Mouse (Mus musculus) embryo, embryonic 11 days (tissue): ENCODE measurements around the gene Clpp.

Experiments used
- DNase-seq: peaks from one replicate; pipeline ENCODE4 v3.0.0-alpha.2; 2015

Clpp gene

DNA sequence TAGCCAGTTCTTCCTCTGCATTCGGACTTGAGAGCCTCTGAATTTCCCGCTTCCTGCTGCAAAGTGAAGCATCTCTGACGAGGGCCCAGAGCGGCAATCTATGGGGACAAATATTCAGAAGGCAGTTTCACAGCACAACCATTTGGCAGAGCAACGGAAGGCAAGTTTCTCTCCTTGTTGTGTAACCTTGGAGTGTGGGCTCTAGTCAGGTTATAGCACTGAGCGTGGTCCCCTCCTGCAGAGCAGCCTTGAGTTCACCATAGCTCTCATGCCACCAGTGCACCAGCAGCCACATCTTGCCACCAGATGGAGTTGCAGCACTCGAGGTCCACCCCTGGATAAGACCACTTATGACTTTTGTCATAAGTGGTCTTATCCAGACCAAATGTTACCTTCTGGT lies 1.7 kb upstream of the Clpp start:
- no peak for DNase-seq

DNA sequence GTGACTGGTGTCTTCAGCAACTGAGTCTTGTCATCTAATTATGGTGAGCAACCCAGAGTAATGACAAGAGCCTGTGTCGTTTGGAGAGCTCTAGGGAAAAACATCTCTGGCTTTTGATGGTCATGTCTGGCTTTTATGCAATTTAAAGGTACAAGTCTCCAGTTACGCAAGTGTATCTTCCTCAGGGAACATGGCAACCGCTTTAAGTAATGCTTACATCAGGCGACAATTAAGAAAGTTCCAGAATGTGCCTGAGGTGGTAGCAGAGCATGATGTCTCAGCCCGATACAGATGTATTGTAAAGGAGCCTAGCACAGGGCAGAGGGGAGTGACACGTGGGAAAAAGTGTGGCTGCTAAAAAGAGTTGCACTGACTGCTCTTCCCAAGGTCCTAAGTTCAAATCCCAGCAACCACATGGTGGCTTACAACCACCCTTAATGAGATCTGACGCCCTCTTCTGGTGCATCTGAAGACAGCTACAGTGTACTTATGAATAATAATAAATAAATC lies 1.1 kb upstream of the Clpp start:
- DNase-seq: no peak

DNA sequence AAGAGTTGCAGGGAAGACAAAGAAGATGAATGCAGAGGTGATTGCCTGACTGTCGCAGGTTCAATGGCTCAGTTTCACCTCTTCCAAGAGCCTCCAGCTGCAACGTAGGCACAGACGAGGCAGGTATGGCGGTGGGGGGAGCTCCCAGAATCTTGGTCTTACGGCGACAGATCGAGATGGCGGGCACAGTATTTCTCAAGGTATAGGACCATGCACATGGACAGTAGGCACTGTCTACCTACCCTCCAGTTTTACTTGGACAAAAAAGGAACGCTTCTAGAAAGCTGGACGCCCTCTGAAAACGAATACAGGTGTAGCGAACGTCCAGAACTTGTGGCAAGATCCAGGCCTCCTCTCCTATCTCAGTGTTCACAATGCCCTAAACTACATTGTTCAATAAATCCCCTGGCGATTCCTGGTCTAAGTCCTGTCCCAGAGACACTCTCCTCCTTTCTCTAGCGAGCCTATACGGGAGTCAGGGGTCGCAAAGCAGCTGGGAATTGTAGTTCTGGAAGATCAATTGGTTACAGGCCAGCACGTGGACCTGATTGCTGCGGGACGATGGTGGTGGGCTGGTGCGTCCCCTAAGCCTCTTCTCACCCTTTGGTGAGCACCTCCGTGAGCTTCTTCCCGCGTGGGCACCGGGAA lies 514 bp upstream of the Clpp start:
- peak; percentile 91 for DNase-seq

DNA sequence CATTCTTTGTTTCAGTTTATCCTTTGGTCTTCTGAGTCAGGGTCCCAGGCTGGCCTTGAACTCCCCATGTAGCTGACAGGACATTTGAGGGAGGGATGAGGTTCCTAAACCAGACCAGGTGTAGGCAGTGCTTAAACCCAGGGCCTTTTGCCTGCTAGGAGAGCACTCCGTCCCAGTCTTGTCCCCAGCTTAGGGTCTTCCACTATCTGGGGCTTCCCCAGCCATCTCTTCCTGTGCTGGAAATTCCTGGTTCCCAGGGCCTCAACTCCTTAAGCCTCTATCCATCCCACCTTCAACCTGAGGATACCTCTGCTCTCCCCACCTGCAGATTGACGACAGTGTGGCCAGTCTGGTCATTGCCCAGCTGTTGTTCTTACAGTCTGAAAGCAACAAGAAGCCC lies 861 bp downstream of the Clpp start:
- no peak for DNase-seq

DNA sequence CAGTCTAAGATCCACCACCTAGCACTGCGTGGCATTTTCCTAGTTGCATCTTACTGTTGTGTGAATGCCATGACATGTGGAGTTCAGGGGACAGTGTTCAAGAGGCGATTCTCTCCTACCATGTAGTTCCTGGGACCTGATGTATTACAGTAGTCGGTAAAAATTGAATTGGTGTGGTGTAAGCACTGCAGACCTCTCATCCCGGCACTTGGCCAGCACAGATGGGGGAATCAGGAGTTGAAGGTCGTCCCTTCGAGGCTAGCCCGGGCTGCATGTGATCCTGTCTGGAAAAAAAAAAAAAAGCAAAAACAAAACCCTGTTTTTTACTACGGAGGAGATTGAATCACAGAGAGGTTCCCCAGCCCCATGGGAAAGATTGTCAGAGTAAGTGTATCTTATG lies 4.9 kb downstream of the Clpp start:
- DNase-seq: no peak

DNA sequence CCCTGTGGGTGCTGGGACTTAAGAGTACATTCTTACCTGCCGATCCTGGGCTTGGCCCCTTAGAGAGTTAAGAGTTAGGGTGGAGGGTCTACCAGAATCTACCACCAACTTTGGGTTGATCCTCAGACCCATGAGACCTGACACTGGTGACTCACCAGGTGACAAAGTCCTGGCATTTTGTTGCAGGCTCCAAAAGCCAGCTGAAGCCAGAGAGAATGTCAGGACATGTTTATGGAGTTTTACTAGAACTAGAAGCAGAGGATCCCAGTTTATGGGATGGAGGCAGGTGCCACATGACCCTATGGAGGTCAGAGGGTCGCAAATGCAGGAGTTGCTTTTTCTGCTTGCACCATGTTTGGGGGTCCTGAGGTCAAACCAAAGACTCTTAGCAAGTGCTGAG lies 6.4 kb downstream of the Clpp start:
- no peak for DNase-seq

DNA sequence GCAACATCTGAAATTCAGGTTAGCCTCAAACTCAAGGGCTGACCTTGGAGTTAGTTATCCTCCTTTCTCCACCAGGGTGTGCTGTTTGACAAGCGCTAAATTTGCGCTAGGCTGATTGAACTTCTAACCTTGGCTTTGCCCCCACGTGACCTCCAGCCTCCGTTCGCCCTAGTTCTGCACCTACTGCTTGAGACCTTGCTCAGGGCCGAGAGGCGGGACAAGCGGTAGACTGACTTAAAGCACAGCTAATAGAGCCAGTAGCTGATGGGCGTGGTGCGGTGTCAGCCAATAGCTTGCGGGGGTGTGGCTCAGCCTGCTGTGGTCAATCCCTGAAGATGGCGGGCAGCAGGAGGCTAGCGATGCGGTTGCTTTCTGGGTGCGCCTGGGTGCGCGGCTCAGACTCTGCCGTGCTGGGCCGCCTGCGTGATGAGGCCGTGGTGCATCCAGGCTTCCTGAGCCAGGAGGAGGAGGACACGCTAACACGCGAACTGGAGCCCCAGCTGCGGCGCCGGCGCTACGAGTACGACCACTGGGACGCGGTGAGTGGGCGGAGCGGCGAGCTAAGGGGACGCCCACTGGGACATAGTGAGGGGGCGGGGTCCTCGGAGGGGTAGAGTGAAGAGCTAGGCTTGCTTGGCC lies 7.0 kb downstream of the Clpp start, which contains the start of gene Alkbh7:
Gene Alkbh7 (plus strand): TSS at position 311 of the 639 bp plus-strand sequence.
- peak; percentile 97 for DNase-seq

DNA sequence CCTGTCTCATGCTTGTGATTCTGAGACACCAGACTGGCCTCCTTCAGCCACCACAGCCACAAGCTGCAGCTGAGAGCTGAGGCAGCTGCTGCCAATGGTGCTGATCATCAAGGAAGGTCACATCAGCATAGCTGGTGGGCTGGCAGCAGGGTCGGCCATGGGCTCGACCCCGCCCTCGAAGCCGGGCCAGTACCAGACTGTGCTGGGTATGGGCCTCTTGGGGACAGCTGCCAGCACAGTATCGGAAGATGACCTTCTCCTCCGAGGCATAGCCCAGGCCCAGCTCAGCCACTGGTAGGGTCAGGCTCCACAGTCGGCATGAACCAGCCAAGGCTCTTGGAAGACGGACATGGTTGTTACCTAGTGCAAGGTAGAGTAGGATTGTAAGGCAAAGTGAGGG lies 9.3 kb downstream of the Clpp start:
- no peak for DNase-seq

DNA sequence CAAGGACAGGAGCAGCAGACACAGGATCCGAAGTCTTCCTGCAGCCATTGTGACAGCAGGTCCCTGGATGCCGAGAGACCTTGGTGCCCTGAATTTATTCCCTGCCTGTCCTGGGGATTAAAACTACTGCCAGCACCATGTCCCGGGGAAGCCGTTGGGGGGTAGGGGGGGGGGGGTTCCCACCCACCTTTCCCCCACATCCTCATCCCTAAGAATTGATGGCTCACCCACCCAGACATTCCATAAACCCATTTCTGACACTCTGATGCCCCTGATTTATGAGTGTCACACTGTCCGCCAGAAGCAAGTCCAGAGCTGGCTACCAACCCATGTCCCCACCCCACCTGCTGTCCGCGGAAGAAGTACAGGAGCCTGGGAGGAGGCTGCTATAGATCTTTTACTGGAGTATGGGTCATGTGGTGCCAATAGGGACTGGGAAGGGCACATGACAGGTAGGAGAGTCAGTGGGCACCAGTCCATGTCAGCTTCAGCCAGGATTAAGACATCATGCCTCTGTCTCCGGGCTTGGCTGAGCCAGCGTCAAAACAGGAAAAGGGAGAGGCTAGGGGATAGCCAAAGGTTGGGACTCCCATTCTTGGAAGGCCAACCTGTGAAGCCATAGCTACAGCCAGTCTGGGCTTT lies 10.0 kb downstream of the Clpp start, which contains the start of gene Pspn:
Gene Pspn (minus strand): TSS at position 51 of the 642 bp plus-strand sequence.
- DNase-seq: no peak

DNA sequence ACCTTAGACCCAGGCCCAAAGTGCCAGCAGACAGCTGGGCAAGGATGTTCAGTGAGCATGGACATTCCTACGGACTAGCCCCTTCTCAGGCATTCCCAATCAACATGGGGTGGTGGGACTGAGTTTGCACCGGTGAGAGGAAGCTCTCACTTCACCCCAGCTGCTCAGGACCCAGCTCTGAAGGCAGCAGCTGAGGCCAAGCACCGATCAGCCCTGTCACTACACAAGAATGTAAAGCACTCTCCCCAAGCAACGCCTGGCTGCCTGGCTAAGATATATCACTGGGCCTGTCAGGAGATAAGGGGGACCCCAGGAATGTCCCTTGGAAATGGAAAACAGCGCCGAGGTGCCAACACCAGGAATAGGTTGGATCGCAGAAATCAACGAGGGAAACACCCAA lies 11.1 kb downstream of the Clpp start:
- no peak for DNase-seq

DNA sequence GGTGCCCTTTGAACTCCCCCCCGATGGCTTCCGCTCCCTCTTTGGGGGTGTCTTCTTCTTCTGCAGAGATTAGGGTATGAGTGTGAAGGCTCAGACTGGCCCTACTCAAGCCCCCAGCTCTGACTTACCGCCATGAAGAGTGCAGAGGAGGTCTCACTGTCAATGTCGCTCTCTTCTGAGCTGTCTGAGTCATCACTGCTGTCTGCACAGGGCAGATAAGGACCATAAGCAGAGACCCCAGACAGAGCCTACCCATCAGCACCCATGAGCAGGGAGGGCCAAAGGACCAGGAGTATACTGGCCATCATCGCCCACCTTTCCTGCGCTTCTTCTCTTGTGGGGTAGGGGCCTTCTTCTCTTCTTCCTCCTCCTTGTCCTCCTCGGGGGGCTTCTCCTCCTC lies 13.9 kb downstream of the Clpp start:
- no peak for DNase-seq

DNA sequence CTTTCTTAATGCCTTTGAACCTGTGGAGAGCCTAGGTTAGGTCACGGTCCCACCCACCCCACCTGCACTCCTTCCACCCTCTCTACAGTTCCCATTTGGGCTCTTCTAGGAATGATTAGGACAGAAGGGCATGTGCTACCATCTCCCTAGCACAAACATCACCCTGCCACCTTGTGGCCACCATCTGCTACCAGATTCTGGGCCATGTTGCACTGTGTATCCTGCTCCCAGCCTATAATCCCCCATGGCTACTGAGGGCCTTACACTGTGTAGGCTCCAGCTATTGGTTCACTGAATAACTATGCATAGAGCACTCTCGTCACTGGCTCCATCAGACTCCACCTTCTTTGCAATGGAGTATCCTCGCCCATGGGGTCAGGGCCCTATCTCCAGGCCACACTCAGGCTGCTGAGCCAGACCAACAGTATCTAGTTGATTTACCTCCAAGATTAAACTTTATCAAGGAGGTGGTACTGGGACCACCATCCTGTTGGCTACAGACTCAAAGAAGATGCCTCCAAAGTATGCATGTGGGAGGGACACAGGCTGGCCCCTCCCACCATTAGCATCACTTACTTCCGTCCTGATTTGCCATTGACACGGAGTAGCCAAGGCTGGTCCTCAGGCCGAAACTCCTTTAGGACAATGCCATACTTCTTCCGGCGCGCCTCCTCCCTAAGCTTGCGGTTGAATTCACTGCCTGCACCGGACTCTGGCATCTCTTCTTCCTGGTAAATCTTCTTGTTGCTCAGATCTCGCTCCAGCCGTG lies 17.2 kb downstream of the Clpp start:
- no peak for DNase-seq

DNA sequence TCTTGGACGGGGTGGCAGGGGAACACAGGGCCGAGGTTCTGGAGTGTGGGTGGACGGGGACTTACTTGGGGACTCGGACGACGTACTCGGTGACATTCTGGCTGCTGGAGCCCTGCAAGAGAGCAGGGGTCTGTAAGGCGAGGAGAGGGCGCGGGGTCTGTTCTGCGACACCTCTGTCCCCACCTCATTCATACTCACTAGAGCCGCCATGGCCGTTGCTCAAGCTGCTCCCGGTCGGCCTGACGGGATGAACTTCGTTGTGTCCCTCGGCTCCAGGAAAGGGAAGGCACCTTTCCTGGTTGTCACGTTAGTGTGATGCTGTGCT lies 20.8 kb downstream of the Clpp start:
- no peak for DNase-seq

DNA sequence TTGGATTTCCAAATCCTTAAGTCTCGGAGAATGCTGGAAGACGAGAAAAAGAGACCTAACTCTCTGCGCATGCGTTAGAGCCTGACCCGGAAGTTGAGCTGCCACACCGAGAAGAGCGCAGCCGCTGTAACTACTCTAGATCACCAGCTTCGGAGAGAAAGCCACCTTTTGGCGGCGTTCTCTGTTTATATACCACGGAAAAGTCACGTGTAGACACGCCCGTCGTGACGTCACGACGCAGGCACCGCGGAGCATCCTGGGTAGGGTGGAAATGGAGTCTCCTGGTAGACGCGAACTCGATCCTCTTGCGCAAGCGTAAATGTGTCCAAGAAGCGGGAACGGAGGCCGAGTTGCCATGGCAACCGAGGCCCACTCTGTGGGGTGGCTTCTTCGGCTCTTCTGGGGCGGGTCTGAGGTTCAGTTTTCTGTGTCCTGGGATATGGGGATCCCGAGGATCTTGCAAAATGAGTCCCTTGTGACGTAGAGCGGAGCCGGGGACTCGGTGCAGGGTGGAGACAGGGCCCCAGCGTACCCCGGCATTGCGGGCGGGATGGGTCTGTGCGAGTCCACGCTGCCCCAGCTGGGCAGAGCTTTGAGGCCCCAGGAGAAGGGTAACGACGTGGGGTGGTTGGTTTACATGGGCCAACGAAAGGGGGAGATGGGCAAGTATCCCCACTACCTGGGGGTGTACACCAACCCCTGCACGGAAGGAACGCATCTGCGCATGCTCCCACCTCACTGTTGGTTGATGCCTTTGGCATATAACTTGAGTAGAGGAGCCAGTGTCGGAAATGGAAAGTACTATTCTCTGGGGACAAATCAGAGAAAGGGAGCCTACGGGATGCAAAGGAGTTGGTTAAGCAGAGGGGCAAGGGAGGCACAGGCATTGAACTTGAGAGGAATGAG lies 21.4 kb downstream of the Clpp start, which contains the start of the genes Gtf2f1 and Gm17949:
Gene Gtf2f1 (minus strand): TSS at position 53 of the 906 bp plus-strand sequence.
Gene Gm17949 (plus strand): TSS at position 234 of the 906 bp plus-strand sequence.
- peak; percentile 99 for DNase-seq

DNA sequence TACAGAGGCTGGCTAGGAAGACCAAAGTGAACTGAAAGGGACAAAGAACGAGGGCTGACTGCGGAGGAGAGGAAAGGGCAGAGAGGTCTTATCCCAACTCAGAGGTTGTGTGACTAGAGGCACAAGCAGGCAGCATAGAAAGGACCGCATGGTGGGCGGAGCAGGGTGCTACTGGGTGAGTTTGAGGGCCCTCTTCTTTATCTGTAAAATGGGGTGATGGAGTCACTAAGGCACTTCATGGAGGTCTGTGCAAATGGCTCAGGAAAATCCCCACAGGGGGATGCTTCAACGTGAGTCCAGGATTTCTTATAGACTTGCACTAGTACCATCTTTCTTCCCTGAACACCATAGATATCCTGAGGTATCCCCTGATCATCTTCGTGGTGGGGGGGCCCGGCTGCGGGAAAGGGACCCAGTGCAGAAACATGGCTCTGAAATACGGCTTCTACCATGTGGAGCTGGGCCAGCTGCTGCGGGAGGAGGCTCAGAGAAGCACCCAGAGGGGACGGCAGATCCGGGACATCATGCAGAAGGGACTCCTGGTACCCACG lies 22.2 kb downstream of the Clpp start:
- no peak for DNase-seq

DNA sequence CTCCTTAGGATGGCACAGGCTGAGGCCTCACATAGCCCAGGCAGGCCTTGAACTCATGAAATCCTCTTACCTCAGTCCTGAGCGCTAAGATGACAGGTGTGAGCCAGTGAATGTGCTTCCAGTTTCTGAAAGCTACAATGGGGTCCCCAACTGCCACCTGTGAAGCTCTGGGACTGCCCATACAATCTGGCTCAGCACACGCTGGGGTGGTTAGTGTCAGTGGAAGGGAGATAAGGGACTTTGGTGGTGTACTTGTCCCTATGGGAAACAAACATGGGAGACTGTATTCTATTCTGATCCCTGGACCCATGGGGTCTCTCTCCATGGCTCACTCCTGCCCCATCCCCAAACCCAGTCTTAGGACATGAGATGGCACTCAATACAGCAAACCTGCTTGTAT lies 29.6 kb downstream of the Clpp start:
- DNase-seq: no peak

DNA sequence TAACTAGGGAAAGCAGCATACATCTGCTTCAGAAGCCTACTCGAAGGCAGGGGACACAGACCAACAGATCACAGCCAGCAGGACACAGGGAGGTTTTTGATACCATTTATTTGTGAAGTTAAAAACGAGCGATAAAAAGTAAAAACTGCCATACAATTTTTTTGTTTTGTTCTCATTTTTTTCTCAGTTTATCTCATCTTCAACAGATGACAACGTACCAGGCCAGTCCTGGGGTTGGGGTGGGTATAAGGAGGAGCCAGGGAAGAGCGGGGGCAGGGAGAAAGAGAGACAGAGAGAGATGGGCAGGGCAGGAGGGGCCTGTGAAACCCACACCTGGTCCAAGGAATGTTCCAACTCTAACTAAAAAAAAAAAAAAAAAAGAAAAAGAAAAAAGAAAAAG lies 30.9 kb downstream of the Clpp start:
- no peak for DNase-seq

DNA sequence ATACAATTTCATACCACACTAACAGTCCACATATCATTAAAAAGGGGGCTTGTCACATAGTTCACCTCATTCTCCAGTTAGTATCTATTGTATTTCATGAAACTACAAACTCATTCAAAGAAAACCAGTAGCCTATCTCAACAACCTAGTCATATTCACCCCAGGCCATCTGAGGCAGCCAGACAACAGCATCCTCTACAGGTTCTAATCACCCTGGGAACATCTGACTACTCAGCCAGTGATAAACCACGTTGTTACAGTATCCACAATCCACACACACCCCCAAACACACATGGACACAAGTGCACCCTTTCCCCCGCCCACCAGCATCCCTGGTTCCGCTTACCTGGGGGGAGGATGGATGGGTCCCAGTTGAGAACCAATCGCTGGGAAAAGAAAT lies 37.4 kb downstream of the Clpp start:
- DNase-seq: no peak

DNA sequence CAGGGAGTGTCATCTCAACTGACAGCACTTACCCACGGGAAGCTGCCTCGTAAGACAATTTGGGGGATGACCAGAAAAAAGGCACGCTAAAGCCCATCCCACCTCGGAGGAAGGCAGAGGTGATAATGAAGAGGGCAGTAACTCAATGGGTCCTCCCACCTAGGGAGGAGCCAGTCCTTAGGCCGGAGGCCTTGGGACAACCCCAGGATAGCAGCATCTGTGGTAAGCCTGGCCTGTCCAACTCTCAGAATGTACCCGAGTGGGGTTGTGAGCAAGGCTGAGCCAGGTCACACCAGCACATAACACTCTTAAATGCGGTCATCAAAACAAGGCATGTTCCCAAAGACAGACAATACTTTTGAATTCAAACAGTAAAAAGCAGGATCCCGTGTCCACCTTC lies 39.6 kb downstream of the Clpp start:
- peak; percentile 12 for DNase-seq

DNA sequence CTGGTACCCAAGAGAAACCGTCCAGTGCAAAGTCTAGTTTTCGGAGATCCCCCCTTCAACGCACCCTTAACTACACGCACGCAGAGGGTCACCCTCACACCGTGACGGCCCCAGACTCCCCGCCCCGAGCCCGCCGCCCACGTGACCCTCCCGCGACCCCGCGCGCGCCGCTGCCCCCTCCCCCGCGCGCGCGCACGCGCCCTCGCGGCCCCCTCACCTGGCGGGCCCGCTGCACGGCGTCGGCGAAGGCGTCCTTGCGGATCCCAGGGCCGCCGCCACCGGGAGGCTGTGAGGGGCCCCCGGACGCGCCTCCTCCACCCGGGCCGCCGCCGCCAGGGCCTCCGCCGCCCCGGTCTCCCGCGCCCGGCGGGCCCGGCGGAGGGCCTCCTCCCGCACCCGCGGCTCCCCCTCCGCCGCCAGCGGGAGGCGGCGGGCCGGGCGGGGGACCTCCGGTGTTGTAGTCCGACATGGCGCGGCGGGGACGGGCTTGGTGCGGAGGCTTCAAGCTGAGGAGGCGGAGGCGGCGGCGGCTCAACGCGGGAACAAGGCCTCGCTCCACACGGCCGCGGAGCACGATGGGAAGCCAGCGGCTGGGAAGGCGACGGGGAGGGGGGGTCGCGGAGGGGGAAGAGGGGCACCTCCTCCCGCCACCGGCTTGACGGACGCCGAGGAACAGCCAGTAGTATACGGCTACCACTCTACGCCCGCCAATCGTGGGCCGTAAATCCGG lies 41.0 kb downstream of the Clpp start, which contains the start of gene Khsrp:
Gene Khsrp (minus strand): TSS at position 592 of the 730 bp plus-strand sequence.
- DNase-seq: peak; percentile 76
